Mouse (Mus musculus) myocyte (in vitro differentiated cells): Measurements from ENCODE around the gene Kalrn.

Experiments
- MYOG ChIP-seq, 3 experiments: IDR thresholded peaks; one replicate each; pipeline ENCODE4 v1.6.1; 2011; ENCODE audit warnings: control low read depth in 2 of 3, low read depth in 2 of 3, mild to moderate bottlenecking in 2 of 3; ENCODE audit not compliant: insufficient read length in 2 of 3, control insufficient read depth in 1 of 3, insufficient read depth in 1 of 3
- POLR2A ChIP-seq: IDR thresholded peaks from one replicate; pipeline ENCODE4 v1.6.1; 2011; ENCODE audit warnings: low read depth, mild to moderate bottlenecking, control low read depth, moderate library complexity; ENCODE audit not compliant: insufficient read length
- POLR2AphosphoS2 ChIP-seq: IDR thresholded peaks from one replicate; pipeline ENCODE4 v1.6.1; 2011; ENCODE audit warnings: low read depth, control low read depth; ENCODE audit not compliant: insufficient read length
- TCF12 ChIP-seq: IDR thresholded peaks from one replicate; pipeline ENCODE4 v1.6.1; 2011; ENCODE audit warnings: mild to moderate bottlenecking, control low read depth; ENCODE audit not compliant: poor library complexity, insufficient read depth, severe bottlenecking
- USF1 ChIP-seq: IDR thresholded peaks from one replicate; pipeline ENCODE4 v1.6.1; 2011; ENCODE audit warnings: low read depth, mild to moderate bottlenecking, control low read depth, moderate library complexity

GRCm38 (mm10) chr16:34183186-34183585, 390.1 kb downstream of the Kalrn start:
- TF ChIP-seq POLR2A (no peak), TCF12 (no peak), MYOG (IDR thresholded peaks at IDR 0.05; ENCODE audit: control insufficient read depth in 1 of 3, insufficient read depth in 1 of 3, insufficient read length in 2 of 3, low read depth in 2 of 3) (no peak), USF1 (no peak), POLR2AphosphoS2 (no peak)
